Mouse (Mus musculus): ENCODE data around the gene Csrp1.

DNA sequence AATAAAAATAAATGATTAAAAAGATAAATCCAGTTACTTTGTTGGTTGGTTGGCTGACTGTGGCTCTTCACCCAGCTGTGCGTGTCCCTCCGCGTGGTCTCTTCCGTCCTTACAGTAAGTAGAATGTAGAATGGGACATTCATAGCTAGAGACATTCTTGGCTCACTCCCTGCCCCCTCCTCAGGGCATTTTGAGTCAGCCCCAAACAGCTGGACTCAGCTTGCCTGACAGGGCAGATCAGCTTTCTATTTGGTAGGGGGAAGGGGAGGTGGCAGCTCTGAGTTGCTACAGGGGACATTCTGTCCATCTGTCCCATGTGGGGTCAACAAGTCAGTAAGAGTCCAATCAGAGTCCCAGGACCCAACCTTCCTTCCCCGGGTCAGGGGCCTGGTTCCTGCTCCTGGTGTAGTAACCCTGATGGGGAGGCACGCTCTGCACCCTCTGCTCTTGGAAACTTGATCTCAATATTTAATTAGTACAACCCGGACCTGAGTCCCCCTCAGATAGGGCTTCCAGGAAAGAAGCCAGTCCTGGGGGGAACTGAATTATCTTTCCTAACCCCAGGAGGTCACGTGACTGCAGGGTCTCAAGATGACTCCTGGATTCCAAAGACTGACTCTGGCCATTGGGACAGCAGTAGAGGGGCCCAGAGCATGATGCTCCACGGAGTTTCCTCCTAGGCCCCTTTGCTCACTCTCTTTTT lies 43.8 kb downstream of the Csrp1 start:
- TF ChIP-seq CTCF (IDR thresholded peaks at IDR 0.05; ENCODE audit: low read depth, low read length) (no peak), POLR2A (IDR thresholded peaks at IDR 0.05; ENCODE audit: insufficient read depth, low read length) (no peak), EP300 (IDR thresholded peaks at IDR 0.05; ENCODE audit: insufficient read depth, low read depth, low read length) (peak; percentile 26; the same call in 1 of the 2 replicates)
